Mouse (Mus musculus) lung, embryonic 15.5 days (tissue): ENCODE results near the gene Gm4969. TPM values are rescaled to one million over a fixed set of nuclear protein-coding genes. Genes with fewer than 3 reads are reported as not detected.

ENCODE experiments used
- ATAC-seq: fragments of 200-750 bp; cut with Nextera tagmentation; 2 replicates; pipeline ENCODE4 v1.8.0; 2017; ENCODE audit warnings: moderate number of reproducible peaks, borderline replicate concordance; ENCODE audit not compliant: low FRiP score, low TSS enrichment; ENCODE audit errors: extremely low read depth
- H3K27ac ChIP-seq: fragments of 300-500 bp; sonication (generic); 2 replicates; pipeline ENCODE4 v1.5.1; 2015; ENCODE audit warnings: moderate library complexity, mild to moderate bottlenecking, inconsistent platforms
- H3K27me3 ChIP-seq: fragments of 300-500 bp; sonication (generic); 2 replicates; pipeline ENCODE4 v1.6.1; 2015; ENCODE audit warnings: inconsistent platforms
- H3K36me3 ChIP-seq: fragments of 300-500 bp; sonication (generic); 2 replicates; pipeline ENCODE4 v1.6.1; 2015; ENCODE audit warnings: inconsistent platforms
- H3K4me1 ChIP-seq: fragments of 300-500 bp; sonication (generic); 2 replicates; pipeline ENCODE4 v1.6.1; 2015; ENCODE audit warnings: inconsistent platforms
- H3K4me2 ChIP-seq: fragments of 300-500 bp; sonication (generic); 2 replicates; pipeline ENCODE4 v1.6.1; 2015; ENCODE audit warnings: inconsistent platforms, mild to moderate bottlenecking, moderate library complexity
- H3K4me3 ChIP-seq: fragments of 300-500 bp; sonication (generic); 2 replicates; pipeline ENCODE4 v1.5.1; 2015; ENCODE audit warnings: mild to moderate bottlenecking, inconsistent platforms
- H3K9ac ChIP-seq: fragments of 300-500 bp; sonication (generic); 2 replicates; pipeline ENCODE4 v1.6.1; 2015; ENCODE audit warnings: inconsistent platforms
- H3K9me3 ChIP-seq: fragments of 300-500 bp; sonication (generic); 2 replicates; pipeline ENCODE4 v1.6.1; 2016; ENCODE audit warnings: inconsistent platforms
- WGBS: fragments of 180-500 bp; shearing (Covaris S2); methylation state at CpG from one replicate; pipeline ENCODE4 v1.1.7; 2015; 5-methylcytosine and 5-hydroxymethylcytosine counted together
- polyA plus RNA-seq: library from polyadenylated mRNA; unstranded; fragments of >200 nt; fragmentation: Nextera tagmentation; extraction: Ambion mirVana; gene quantifications from 2 replicates; pipeline ENCODE4 v1.2.1, GENCODE M21; 2015

Gm4969 gene
- polyA plus RNA-seq, 1 experiment from 2014 or later: 1.8 TPM

DNA sequence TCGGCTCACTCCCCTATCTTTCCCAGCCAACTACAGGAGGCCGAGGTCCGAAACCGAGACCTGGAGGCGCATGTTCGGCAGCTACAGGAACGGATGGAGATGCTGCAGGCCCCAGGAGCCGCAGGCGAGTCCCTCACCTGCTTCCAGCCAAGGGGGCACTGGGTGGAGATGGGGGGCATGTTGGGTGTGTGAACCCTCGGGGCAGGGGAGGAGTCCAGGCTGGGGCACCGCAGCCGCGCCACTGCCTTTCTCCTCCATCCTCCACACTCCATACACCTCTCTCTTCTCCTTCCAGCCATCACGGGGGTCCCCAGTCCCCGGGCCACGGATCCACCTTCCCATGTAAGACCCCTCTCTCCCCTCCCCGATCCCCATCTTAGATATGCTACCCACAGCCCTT lies 26.3 kb downstream of the Gm4969 start:
- no peak for ATAC-seq
- 50% methylated on average over 17 of the region's 17 CpGs for WGBS
- peaks cover 34% of the 10 kb centered on the region for H3K36me3 ChIP-seq
- no peaks in the 10 kb centered on the region for H3K27me3 ChIP-seq
- H3K9me3 ChIP-seq: no peaks in the 10 kb centered on the region
- peak overlapping the region; percentile 86; the same call in 1 of the 2 replicates for H3K4me3 ChIP-seq
- 0 out of 2 replicates have a peak overlapping the region, but pooled peaks have one; percentile 99 for H3K27ac ChIP-seq
- peaks cover 34% of the 10 kb centered on the region for H3K4me1 ChIP-seq
- H3K4me2 ChIP-seq: peak overlapping the region; percentile 92
- peak overlapping the region; percentile 39; the same call in 1 of the 2 replicates for H3K9ac ChIP-seq

GRCm38 (mm10) chr7:19088813-19089212 lies 29.4 kb downstream of the Gm4969 start:
- ATAC-seq: no peak
- 40% methylated on average over 10 of the region's 10 CpGs for WGBS
- H3K36me3 ChIP-seq: peaks cover 34% of the 10 kb centered on the region
- peaks cover 46% of the 10 kb centered on the region for H3K4me1 ChIP-seq
- H3K9ac ChIP-seq: no peak overlapping the region
- no peak overlapping the region for H3K4me3 ChIP-seq
- no peaks in the 10 kb centered on the region for H3K9me3 ChIP-seq
- H3K27me3 ChIP-seq: no peaks in the 10 kb centered on the region
- no peak overlapping the region for H3K4me2 ChIP-seq
- no peak overlapping the region for H3K27ac ChIP-seq

GRCm38 (mm10) chr7:19086760-19087159 lies 31.4 kb downstream of the Gm4969 start:
- no peak for ATAC-seq
- H3K27ac ChIP-seq: no peak overlapping the region
- H3K27me3 ChIP-seq: no peaks in the 10 kb centered on the region
- H3K9ac ChIP-seq: no peak overlapping the region
- peaks cover 48% of the 10 kb centered on the region for H3K4me1 ChIP-seq
- H3K9me3 ChIP-seq: no peaks in the 10 kb centered on the region
- peaks cover 40% of the 10 kb centered on the region for H3K36me3 ChIP-seq
- 72% methylated on average over 18 of the region's 18 CpGs for WGBS
- no peak overlapping the region for H3K4me2 ChIP-seq
- H3K4me3 ChIP-seq: no peak overlapping the region

GRCm38 (mm10) chr7:19086042-19086441 lies 32.1 kb downstream of the Gm4969 start:
- 0 out of 2 replicates have a peak, but pooled peaks have one; percentile 16 for ATAC-seq
- H3K4me2 ChIP-seq: peak overlapping the region; percentile 54
- peaks cover 46% of the 10 kb centered on the region for H3K4me1 ChIP-seq
- WGBS: 11% methylated on average over 14 of the region's 14 CpGs
- peaks cover 40% of the 10 kb centered on the region for H3K36me3 ChIP-seq
- H3K27me3 ChIP-seq: no peaks in the 10 kb centered on the region
- H3K27ac ChIP-seq: peak overlapping the region; percentile 46; the same call in 1 of the 2 replicates
- H3K9me3 ChIP-seq: no peaks in the 10 kb centered on the region
- H3K9ac ChIP-seq: 0 out of 2 replicates have a peak overlapping the region, but pooled peaks have one; percentile 0
- peak overlapping the region; percentile 40 for H3K4me3 ChIP-seq

DNA sequence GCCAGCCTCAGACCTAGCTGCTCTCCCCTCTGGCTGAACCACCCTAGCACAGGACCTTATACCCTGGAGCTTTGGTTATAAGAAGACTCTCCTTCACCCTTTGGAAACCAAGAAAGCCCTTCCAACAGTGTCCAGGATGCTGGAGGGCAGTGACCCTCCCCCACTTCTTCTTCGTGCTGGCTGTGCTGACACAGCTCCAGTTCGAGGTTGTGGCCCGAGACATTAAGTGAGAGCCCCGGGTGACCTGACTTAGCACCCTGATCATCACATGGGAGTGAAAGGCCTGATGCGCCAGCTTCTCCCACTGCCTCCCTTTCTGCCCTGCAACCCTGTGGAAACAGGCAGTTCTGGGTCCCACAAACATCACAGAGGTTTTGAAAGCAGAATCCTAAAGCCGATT lies 32.7 kb downstream of the Gm4969 start:
- Histone ChIP-seq H3K36me3 (peaks cover 41% of the 10 kb centered on the region), H3K27ac (peak overlapping the region; percentile 46)

DNA sequence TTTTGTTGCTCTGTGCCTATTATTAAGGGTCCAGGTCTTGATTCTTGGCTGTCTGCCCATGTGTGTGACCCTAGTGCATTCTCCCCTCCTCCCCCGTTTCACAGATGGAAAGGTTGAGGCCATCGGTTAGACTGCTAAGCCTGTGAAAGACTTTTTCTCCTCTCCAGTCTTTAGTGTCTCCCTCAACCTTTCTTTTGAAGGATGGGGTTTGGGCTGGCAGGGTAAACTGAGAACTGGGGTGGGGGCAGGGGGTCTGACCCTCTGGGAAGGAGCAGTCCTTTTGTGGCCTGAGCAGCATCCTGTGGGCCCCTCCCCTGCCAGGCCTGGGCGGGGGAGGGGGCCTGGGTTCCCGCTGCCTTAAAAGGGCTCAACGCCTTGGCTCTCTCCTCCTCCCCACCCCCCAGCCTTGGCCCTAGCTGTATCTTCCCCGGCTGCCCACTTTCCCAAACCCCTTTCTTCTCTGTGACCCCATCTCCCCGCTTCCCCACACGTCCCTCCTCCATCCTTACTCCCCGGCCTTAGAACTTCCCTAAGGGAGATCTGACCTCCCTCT lies 33.2 kb downstream of the Gm4969 start:
- Histone ChIP-seq H3K4me1 (peaks cover 46% of the 10 kb centered on the region), H3K4me3 (peak overlapping the region; percentile 40), H3K4me2 (peak overlapping the region; percentile 54), H3K9me3 (no peaks in the 10 kb centered on the region), H3K27me3 (no peaks in the 10 kb centered on the region), H3K36me3 (peaks cover 43% of the 10 kb centered on the region), H3K27ac (peak overlapping the region; percentile 46), H3K9ac (peak overlapping the region; percentile 0; the same call in 1 of the 2 replicates)
- ATAC-seq: no peak
- 22% methylated on average over 9 of the region's 9 CpGs for WGBS

More for the DNA sequence above, 32.7 kb downstream of the Gm4969 start:
- Histone ChIP-seq H3K4me2 (peak overlapping the region; percentile 54), H3K9me3 (no peaks in the 10 kb centered on the region), H3K27me3 (no peaks in the 10 kb centered on the region), H3K9ac (peak overlapping the region; percentile 0; the same call in 1 of the 2 replicates), H3K4me1 (peaks cover 46% of the 10 kb centered on the region), H3K4me3 (peak overlapping the region; percentile 40)
- 13% methylated on average over 6 of the region's 6 CpGs for WGBS
- ATAC-seq: no peak

DNA sequence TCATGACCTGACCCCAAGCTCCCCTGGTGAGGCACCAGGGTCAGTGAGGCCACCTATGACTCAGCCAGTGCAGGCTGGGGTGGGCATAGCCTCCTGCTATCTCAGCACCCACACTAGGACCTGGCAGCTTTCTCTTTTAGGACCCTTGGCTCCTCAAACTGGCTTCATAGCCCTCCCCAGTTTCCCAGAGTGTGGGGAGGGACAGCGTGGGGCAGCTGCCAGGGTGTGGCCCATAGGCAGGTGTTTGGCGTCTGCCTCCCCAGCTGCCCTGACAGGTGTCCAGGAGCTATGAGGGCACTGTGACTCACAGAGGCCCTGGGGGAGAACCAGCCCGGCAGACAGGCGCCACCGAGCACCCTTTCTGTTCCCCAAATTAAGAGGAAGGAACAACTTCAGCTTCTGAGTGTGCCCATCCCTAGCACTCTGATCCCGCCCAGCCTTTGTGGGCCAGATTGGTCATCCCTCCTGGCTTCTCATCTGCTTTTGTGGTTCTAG lies 33.8 kb downstream of the Gm4969 start:
- WGBS: 58% methylated on average over 6 of the region's 6 CpGs
- Histone ChIP-seq H3K36me3 (peaks cover 50% of the 10 kb centered on the region), H3K4me2 (peak overlapping the region; percentile 54), H3K9me3 (no peaks in the 10 kb centered on the region), H3K27me3 (no peaks in the 10 kb centered on the region), H3K27ac (peak overlapping the region; percentile 57), H3K4me3 (peak overlapping the region; percentile 40), H3K9ac (peak overlapping the region; percentile 47; the same call in 1 of the 2 replicates), H3K4me1 (peaks cover 46% of the 10 kb centered on the region)
- no peak for ATAC-seq

DNA sequence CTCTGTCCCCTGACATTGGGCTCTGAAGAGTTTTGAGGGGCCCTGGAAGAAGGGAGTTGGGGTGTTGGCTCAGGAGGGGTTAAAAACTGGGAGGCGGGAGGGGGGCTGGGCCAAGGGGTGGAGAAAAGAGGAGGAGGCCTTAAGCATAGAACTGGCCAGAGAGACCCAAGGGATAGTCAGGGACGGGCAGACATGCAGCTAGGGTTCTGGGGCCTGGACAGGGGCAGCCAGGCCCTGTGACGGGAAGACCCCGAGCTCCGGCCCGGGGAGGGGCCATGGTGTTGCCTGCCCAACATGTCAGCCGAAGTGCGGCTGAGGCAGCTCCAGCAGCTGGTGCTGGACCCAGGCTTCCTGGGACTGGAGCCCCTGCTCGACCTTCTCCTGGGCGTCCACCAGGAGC lies 34.5 kb downstream of the Gm4969 start, which contains the start of gene Dmpk:
Gene Dmpk (plus strand): TSS at position 149 of the 400 bp plus-strand sequence.
- ATAC-seq: peak; percentile 66
- H3K9me3 ChIP-seq: no peaks in the 10 kb centered on the region
- peaks cover 54% of the 10 kb centered on the region for H3K36me3 ChIP-seq
- H3K4me2 ChIP-seq: peak within 1 kb of the TSS; percentile 54
- peaks cover 46% of the 10 kb centered on the region for H3K4me1 ChIP-seq
- WGBS: 37% methylated on average over 10 of the region's 10 CpGs
- H3K27me3 ChIP-seq: no peaks in the 10 kb centered on the region
- H3K27ac ChIP-seq: peak within 1 kb of the TSS; percentile 57
- H3K4me3 ChIP-seq: peak within 1 kb of the TSS; percentile 40
- peak within 1 kb of the TSS; percentile 47 for H3K9ac ChIP-seq

DNA sequence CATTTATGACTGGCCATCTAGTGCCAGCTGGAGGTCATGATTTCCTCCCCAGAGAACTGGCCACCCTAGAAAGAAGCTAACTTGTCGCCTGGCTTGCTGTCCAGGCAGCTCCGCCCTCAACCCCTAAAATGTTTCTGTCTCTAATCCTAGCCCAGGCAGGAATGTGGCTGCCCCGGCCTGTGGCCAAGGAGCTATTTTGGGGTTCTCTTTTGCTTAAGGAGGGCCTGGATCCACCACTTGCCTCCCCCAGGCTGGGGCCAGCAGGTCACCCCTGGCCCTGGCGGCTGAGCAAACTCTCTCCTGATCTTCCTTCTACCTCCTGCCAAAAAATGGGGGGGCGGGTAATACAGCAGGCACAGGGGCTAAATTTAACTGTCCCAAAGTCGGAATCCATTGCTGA lies 35.1 kb downstream of the Gm4969 start:
- peaks cover 54% of the 10 kb centered on the region for H3K36me3 ChIP-seq
- peak overlapping the region; percentile 54 for H3K4me2 ChIP-seq
- 35% methylated on average over 6 of the region's 6 CpGs for WGBS
- 0 out of 2 replicates have a peak, but pooled peaks have one; percentile 0 for ATAC-seq
- H3K9ac ChIP-seq: 0 out of 2 replicates have a peak overlapping the region, but pooled peaks have one; percentile 14
- 0 out of 2 replicates have a peak overlapping the region, but pooled peaks have one; percentile 5 for H3K4me3 ChIP-seq
- no peaks in the 10 kb centered on the region for H3K27me3 ChIP-seq
- H3K27ac ChIP-seq: peak overlapping the region; percentile 46
- no peaks in the 10 kb centered on the region for H3K9me3 ChIP-seq
- peaks cover 47% of the 10 kb centered on the region for H3K4me1 ChIP-seq

DNA sequence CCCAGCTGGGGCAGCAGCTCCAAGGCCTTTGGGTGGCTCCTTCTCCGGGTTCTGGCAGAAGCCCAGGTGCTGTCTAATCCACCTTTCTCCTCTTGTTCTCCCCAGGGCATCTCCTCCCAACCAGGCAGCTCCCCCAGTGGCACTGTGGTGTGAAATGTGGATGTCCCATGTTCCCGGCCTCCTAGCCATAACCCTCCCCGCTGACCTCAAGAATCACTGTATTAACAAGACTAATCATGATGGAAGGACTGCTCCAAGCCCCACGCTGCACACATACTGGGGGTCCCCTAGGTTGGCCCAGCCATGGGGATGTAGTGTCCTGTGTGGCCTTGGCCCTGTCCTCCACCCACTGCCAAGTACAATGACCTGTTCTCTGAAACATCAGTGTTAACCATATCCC lies 36.0 kb downstream of the Gm4969 start:
- 73% methylated on average over 4 of the region's 4 CpGs for WGBS
- H3K4me1 ChIP-seq: peaks cover 56% of the 10 kb centered on the region
- peak overlapping the region; percentile 46; the same call in 1 of the 2 replicates for H3K27ac ChIP-seq

DNA sequence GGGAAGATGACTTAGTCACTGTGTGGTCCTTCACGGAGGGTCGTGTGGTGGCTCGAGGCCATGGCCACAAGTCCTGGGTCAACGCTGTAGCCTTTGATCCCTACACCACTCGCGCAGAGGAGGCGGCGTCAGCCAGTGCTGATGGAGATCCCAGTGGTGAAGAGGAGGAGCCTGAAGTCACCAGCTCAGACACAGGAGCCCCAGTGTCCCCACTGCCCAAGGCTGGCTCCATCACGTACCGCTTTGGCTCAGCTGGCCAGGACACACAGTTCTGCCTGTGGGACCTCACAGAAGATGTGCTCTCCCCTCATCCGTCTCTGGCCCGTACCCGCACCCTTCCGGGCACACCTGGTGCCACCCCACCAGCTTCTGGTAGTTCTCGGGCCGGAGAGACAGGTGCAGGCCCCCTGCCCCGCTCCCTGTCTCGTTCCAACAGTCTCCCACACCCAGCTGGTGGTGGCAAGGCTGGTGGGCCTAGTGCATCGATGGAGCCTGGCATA lies 37.7 kb downstream of the Gm4969 start:
- Histone ChIP-seq H3K27ac (no peak overlapping the region), H3K9me3 (no peaks in the 10 kb centered on the region), H3K36me3 (peaks cover 47% of the 10 kb centered on the region), H3K27me3 (no peaks in the 10 kb centered on the region), H3K4me2 (no peak overlapping the region), H3K4me3 (no peak overlapping the region), H3K4me1 (peaks cover 55% of the 10 kb centered on the region), H3K9ac (no peak overlapping the region)
- WGBS: 83% methylated on average over 19 of the region's 19 CpGs
- ATAC-seq: no peak

More for the DNA sequence above, 36.0 kb downstream of the Gm4969 start:
- no peak overlapping the region for H3K9ac ChIP-seq
- no peak for ATAC-seq
- H3K4me2 ChIP-seq: no peak overlapping the region
- peaks cover 48% of the 10 kb centered on the region for H3K36me3 ChIP-seq
- H3K9me3 ChIP-seq: no peaks in the 10 kb centered on the region
- no peak overlapping the region for H3K4me3 ChIP-seq
- no peaks in the 10 kb centered on the region for H3K27me3 ChIP-seq

GRCm38 (mm10) chr7:19078732-19079131 lies 39.4 kb downstream of the Gm4969 start:
- Histone ChIP-seq H3K4me2 (no peak overlapping the region), H3K4me3 (no peak overlapping the region), H3K9me3 (no peaks in the 10 kb centered on the region), H3K27ac (no peak overlapping the region), H3K27me3 (no peaks in the 10 kb centered on the region), H3K4me1 (peaks cover 43% of the 10 kb centered on the region), H3K9ac (no peak overlapping the region), H3K36me3 (peaks cover 47% of the 10 kb centered on the region)
- 68% methylated on average over 3 of the region's 3 CpGs for whole genome bisulfite sequencing
- no peak for ATAC-seq
